Mouse (Mus musculus) kidney, adult 18-20 months (tissue): ENCODE measurements around the gene Hmgn3.
"Not testable (repeated sequence)": the region's sequence is repeated elsewhere in the genome, so short reads cannot be mapped to it uniquely, and the experiment has no call there.

Experiments used
- DNase-seq: peaks from one replicate; pipeline ENCODE4 v3.0.0; 2021

Gene Hmgn3

GRCm38 (mm10) chr9:83146446-83147188 lies at the start of gene Hmgn3:
Hmgn3 (minus strand) TSS chr9:83146685.
- peak; percentile 87 for DNase-seq

GRCm38 (mm10) chr9:83195765-83196164 lies 49.3 kb upstream of the Hmgn3 start:
- DNase-seq = no peak

- DNase-seq = no peak
Observed at GRCm38 (mm10) chr9:83195007-83195406, 48.5 kb upstream of the Hmgn3 start.

GRCm38 (mm10) chr9:83187752-83188151 lies 41.3 kb upstream of the Hmgn3 start:
- no peak for DNase-seq

GRCm38 (mm10) chr9:83145591-83146445 lies 667 bp downstream of the Hmgn3 start:
- DNase-seq = peak; percentile 53

- no peak for DNase-seq
Observed at GRCm38 (mm10) chr9:83129831-83130230, 16.7 kb downstream of the Hmgn3 start.

- no peak for DNase-seq
Observed at GRCm38 (mm10) chr9:83127840-83128239, 18.6 kb downstream of the Hmgn3 start.

GRCm38 (mm10) chr9:83126482-83126881 lies 20.0 kb downstream of the Hmgn3 start:
- not testable (repeated sequence) for DNase-seq

GRCm38 (mm10) chr9:83119211-83119610 lies 27.3 kb downstream of the Hmgn3 start:
- DNase-seq = no peak

GRCm38 (mm10) chr9:83117486-83117885 lies 29.0 kb downstream of the Hmgn3 start:
- DNase-seq = no peak

- DNase-seq = no peak
Observed at GRCm38 (mm10) chr9:83116774-83117474, 29.6 kb downstream of the Hmgn3 start.

GRCm38 (mm10) chr9:83115676-83116075 lies 30.8 kb downstream of the Hmgn3 start:
- no peak for DNase-seq

GRCm38 (mm10) chr9:83113800-83114217 lies 32.7 kb downstream of the Hmgn3 start:
- no peak for DNase-seq

- no peak for DNase-seq
Observed at GRCm38 (mm10) chr9:83112305-83112768, 34.1 kb downstream of the Hmgn3 start.

GRCm38 (mm10) chr9:83111789-83112188 lies 34.7 kb downstream of the Hmgn3 start:
- no peak for DNase-seq

GRCm38 (mm10) chr9:83111117-83111686 lies 35.3 kb downstream of the Hmgn3 start:
- DNase-seq = no peak

GRCm38 (mm10) chr9:83110406-83111116 lies 35.9 kb downstream of the Hmgn3 start:
- no peak for DNase-seq

GRCm38 (mm10) chr9:83109705-83110104 lies 36.8 kb downstream of the Hmgn3 start:
- no peak for DNase-seq

GRCm38 (mm10) chr9:83108821-83109220 lies 37.7 kb downstream of the Hmgn3 start:
- no peak for DNase-seq

GRCm38 (mm10) chr9:83103785-83104184 lies 42.7 kb downstream of the Hmgn3 start:
- DNase-seq = no peak

GRCm38 (mm10) chr9:83101691-83102090 lies 44.8 kb downstream of the Hmgn3 start:
- DNase-seq = no peak

- no peak for DNase-seq
Observed at GRCm38 (mm10) chr9:83100786-83101185, 45.7 kb downstream of the Hmgn3 start.
